Mouse (Mus musculus) stomach, postnatal 0 days (tissue): ENCODE results near the gene Acot5. TPM values are rescaled to one million over a fixed set of nuclear protein-coding genes. Genes with fewer than 3 reads are reported as not detected.

Experiments used
- ATAC-seq: fragments of 200-750 bp; cut with Nextera tagmentation; 2 replicates; pipeline ENCODE4 v1.8.0; 2017; ENCODE audit not compliant: low FRiP score, low TSS enrichment
- DNase-seq: peaks from one replicate; pipeline ENCODE4 v3.0.0-alpha.2; 2016; ENCODE audit warnings: low spot score
- H3K27ac ChIP-seq: fragments of 300-500 bp; sonication (generic); replicated peaks from 2 replicates; pipeline ENCODE4 v1.5.1; 2014; ENCODE audit warnings: mild to moderate bottlenecking, control low read depth
- H3K27me3 ChIP-seq: fragments of 300-500 bp; sonication (generic); 2 replicates; pipeline ENCODE4 v1.6.1; 2014; ENCODE audit warnings: low read length; ENCODE audit not compliant: control insufficient read depth, insufficient read depth
- H3K36me3 ChIP-seq: fragments of 300-500 bp; sonication (generic); 2 replicates; pipeline ENCODE4 v1.6.1; 2014; ENCODE audit warnings: low read length, mixed read lengths; ENCODE audit not compliant: control insufficient read depth, insufficient read depth
- H3K4me1 ChIP-seq: fragments of 300-500 bp; sonication (generic); replicated peaks from 2 replicates; pipeline ENCODE4 v1.6.1; 2014; ENCODE audit warnings: antibody characterized with exemption; ENCODE audit not compliant: control insufficient read depth, insufficient read depth
- H3K4me2 ChIP-seq: fragments of 300-500 bp; sonication (generic); replicated peaks from 2 replicates; pipeline ENCODE4 v1.6.1; 2014; ENCODE audit warnings: low read depth, mild to moderate bottlenecking, control low read depth, moderate library complexity
- H3K4me3 ChIP-seq: fragments of 300-500 bp; sonication (generic); 2 replicates; pipeline ENCODE4 v1.5.1; 2014; ENCODE audit warnings: low read depth, low read length, control low read depth
- H3K9ac ChIP-seq: fragments of 300-500 bp; sonication (generic); 2 replicates; pipeline ENCODE4 v1.6.1; 2014; ENCODE audit warnings: mild to moderate bottlenecking, low read length, control low read depth, mixed read lengths
- H3K9me3 ChIP-seq: fragments of 300-500 bp; sonication (generic); 2 replicates; pipeline ENCODE4 v1.6.1; 2016; ENCODE audit warnings: low read length; ENCODE audit not compliant: control insufficient read depth
- CTCF ChIP-seq: IDR thresholded peaks from 2 replicates; pipeline ENCODE4 v1.5.1; 2016; ENCODE audit warnings: antibody characterized with exemption, low read depth, mild to moderate bottlenecking, moderate library complexity
- EP300 ChIP-seq: optimal IDR thresholded peaks from 2 replicates; pipeline ENCODE3; 2016; ENCODE audit warnings: antibody characterized with exemption
- WGBS: fragments of 180-500 bp; shearing (Covaris S2); extraction: QIAGEN DNeasy Blood & Tissue Kit; methylation state at CpG from one replicate; pipeline ENCODE4 v1.1.7; 2014; 5-methylcytosine and 5-hydroxymethylcytosine counted together
- polyA plus RNA-seq: library from polyadenylated mRNA; unstranded; fragments of >200 nt; fragmentation: Nextera tagmentation; extraction: Ambion mirVana; gene quantifications from 2 replicates; pipeline ENCODE4 v1.2.1, GENCODE M21; 2015

Acot5 gene
- polyA plus RNA-seq, 1 experiment from 2014 or later: 0.16 TPM

DNA sequence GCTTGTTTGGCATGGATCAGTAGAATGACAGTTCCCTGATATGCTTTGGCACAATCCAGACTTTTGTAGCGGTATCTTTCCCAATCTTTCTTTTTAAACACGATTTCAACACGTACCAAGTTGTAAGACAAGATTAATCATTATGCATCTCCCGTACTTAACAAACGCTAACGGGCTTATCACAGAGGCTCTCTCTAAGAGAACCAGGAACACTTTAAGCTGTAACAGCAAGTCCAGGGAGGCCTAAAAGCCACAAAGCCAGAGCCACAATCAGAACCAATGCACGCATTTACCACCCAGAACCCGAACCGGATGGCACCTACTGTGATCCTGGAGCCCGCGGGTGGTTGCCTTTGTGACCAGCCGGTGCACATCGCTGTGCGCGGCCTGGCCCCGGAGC, 16.0 kb upstream of the Acot5 start:
- peak overlapping the region; percentile 62 for H3K4me2 ChIP-seq
- H3K9ac ChIP-seq: no peak overlapping the region
- TF ChIP-seq EP300: no peak
- no peak for TF ChIP-seq CTCF
- DNase-seq (no peak), ATAC-seq (no peak)
- WGBS: 11% methylated on average over 16 of the region's 16 CpGs
- no peaks in the 10 kb centered on the region for H3K9me3 ChIP-seq
- no peaks in the 10 kb centered on the region for H3K4me1 ChIP-seq
- no peak overlapping the region for H3K27ac ChIP-seq
- H3K27me3 ChIP-seq: no peaks in the 10 kb centered on the region
- peak overlapping the region; percentile 33 for H3K4me3 ChIP-seq
- no peaks in the 10 kb centered on the region for H3K36me3 ChIP-seq

DNA sequence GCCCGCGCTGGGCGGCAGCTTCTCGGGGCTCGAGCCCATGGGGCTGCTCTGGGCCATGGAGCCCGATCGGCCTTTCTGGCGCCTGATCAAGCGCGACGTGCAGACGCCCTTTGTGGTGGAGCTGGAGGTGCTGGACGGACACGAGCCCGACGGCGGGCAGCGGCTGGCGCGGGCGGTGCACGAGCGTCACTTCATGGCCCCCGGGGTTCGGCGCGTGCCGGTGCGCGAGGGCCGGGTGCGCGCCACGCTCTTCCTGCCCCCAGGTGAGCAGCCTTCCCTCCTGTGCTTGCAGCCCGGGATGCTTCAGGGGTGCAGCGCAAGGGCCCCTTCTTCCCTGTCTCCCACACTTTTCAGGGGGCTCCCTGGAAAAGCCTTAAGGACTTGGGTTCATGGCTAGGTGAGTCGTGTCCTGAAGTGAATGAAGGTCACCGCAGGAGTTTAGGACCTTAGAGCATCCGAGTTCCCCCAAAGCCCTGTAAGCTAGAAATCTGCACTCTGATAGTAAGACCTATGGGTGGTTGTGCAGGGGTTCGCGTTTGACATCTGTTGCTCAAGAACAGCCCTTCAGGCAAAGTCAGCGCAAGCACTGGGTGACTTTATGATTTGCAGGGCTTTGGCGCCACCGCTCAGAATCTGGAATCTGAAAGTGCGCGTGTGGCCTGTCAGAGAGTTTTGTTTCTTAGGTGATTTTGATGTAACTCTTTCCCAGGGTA, 15.3 kb upstream of the Acot5 start:
- no peak for ATAC-seq
- 4% methylated on average over 41 of the region's 46 CpGs for WGBS

DNA sequence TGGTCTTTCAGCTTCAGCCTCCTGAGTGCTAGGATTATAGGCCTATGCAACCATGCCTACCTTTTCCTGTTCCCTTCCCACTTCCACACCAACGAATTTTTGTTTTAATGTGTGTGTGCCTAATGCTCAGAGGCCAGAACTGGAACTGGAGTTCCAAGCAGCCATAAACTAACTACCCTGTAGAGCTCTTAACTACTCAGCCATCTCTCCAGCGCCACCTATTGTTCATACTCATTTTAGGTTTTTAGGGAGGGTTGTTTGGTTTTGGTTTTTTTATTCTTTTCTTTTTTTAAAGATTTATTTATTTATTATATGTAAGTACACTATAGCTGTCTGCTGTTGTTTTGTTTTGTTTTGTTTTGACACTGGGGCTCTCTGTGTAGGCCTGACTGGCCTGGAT, 8.2 kb upstream of the Acot5 start:
- 35% methylated on average over 2 of the region's 2 CpGs for WGBS
- Histone ChIP-seq H3K9me3 (no peaks in the 10 kb centered on the region), H3K9ac (no peak overlapping the region), H3K4me3 (no peak overlapping the region), H3K27ac (no peak overlapping the region), H3K4me2 (no peak overlapping the region), H3K27me3 (no peaks in the 10 kb centered on the region), H3K36me3 (no peaks in the 10 kb centered on the region), H3K4me1 (no peaks in the 10 kb centered on the region)
- DNase-seq (no peak), ATAC-seq (peak; percentile 38; the same call in 1 of the 2 replicates)
- no peak for TF ChIP-seq EP300
- TF ChIP-seq CTCF: peak; percentile 70

More for the DNA sequence above, 15.3 kb upstream of the Acot5 start:
- peak; percentile 35 for TF ChIP-seq CTCF
- TF ChIP-seq EP300: no peak
- no peaks in the 10 kb centered on the region for H3K9me3 ChIP-seq
- H3K9ac ChIP-seq: no peak overlapping the region
- no peaks in the 10 kb centered on the region for H3K36me3 ChIP-seq
- H3K4me2 ChIP-seq: peak overlapping the region; percentile 62
- H3K27me3 ChIP-seq: no peaks in the 10 kb centered on the region
- peak; percentile 38 for DNase-seq
- H3K4me1 ChIP-seq: no peaks in the 10 kb centered on the region
- peak overlapping the region; percentile 33 for H3K4me3 ChIP-seq
- no peak overlapping the region for H3K27ac ChIP-seq

DNA sequence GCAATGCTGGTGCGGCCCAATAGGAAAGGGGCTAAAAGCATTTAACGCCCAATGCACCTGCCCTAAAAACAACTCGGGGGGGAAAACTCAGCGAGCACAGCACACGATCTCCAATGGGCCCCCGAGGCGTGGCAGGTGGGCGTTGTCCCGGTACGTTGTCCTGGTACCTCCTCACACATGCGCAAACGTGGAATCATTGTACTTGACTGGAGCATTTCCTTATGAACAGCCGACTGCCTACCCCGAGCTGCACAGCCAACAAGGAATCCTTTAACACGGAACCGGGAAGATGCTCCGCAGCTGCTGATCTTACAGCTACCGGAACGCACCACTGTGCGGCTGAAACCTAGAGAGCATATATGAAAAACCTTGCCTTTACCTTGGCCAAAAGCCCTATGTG, 6.8 kb upstream of the Acot5 start:
- no peak for ATAC-seq
- DNase-seq: no peak
- TF ChIP-seq CTCF: no peak
- no peak overlapping the region for H3K4me3 ChIP-seq
- no peaks in the 10 kb centered on the region for H3K36me3 ChIP-seq
- H3K4me2 ChIP-seq: no peak overlapping the region
- H3K4me1 ChIP-seq: no peaks in the 10 kb centered on the region
- WGBS: 89% methylated on average over 20 of the region's 20 CpGs
- no peaks in the 10 kb centered on the region for H3K27me3 ChIP-seq
- no peak overlapping the region for H3K27ac ChIP-seq
- H3K9me3 ChIP-seq: no peaks in the 10 kb centered on the region
- no peak overlapping the region for H3K9ac ChIP-seq

DNA sequence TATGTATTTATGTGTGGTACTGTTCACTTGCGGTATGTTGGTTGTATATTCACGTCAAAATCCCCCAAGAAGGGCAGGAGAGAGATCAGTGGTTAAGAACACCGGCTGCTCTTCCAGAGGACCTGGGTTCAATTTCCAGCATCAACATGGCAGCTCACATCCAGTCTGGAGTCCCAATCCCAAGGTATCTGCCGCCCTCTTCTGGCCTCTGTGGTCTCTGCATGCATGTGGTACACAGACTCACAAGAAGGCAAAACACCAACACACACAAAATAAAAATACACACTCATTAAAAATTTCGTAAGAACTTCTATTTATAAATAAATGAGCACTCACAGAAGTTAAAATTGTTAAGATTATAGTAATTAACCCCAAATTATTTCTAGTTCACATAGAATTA, 5.9 kb upstream of the Acot5 start:
- ATAC-seq (no peak), DNase-seq (peak; percentile 24)
- Histone ChIP-seq H3K4me3 (no peak overlapping the region), H3K9me3 (no peaks in the 10 kb centered on the region), H3K36me3 (no peaks in the 10 kb centered on the region), H3K27ac (no peak overlapping the region), H3K9ac (no peak overlapping the region), H3K4me2 (no peak overlapping the region), H3K27me3 (no peaks in the 10 kb centered on the region), H3K4me1 (no peaks in the 10 kb centered on the region)
- WGBS: 70% methylated on average over 5 of the region's 5 CpGs
- TF ChIP-seq EP300: no peak
- peak; percentile 60 for TF ChIP-seq CTCF

DNA sequence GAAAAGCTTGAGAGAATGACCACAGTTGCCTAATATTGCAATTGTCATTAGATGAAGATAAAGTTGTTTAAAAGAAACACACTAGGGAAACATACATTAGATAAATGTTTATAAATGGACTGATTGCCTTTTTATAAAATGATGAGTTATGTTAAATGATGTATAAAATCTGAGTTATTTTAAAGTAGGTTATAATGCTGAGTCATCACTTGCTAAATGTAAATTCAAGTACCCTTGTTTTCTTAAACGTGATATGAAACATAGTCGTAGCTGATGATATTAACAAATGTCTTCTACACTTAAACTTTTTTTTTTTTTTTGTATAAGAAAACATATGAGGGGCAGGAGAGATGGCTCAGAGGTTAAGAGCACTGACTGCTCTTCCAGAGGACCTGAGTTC, 5.3 kb upstream of the Acot5 start:
- no peak for TF ChIP-seq CTCF
- TF ChIP-seq EP300: no peak
- 63% methylated on average over 2 of the region's 2 CpGs for WGBS
- no peaks in the 10 kb centered on the region for H3K4me1 ChIP-seq
- no peaks in the 10 kb centered on the region for H3K9me3 ChIP-seq
- H3K36me3 ChIP-seq: no peaks in the 10 kb centered on the region
- H3K9ac ChIP-seq: no peak overlapping the region
- ATAC-seq (no peak), DNase-seq (no peak)
- no peak overlapping the region for H3K4me3 ChIP-seq
- no peak overlapping the region for H3K4me2 ChIP-seq
- no peaks in the 10 kb centered on the region for H3K27me3 ChIP-seq
- H3K27ac ChIP-seq: no peak overlapping the region
